Mouse (Mus musculus): ENCODE measurements around the gene Ccdc103. TPM values are rescaled to one million over a fixed set of nuclear protein-coding genes. Genes with fewer than 3 reads are reported as not detected.

Ccdc103 gene
- not detected for polyA plus RNA-seq (2017; shearing (Covaris generic))

GRCm38 (mm10) chr11:102880585-102881313 lies at the start of gene Ccdc103, which contains the start of gene Eftud2:
Ccdc103 (plus strand) TSS chr11:102881204.
Eftud2 (minus strand) TSS chr11:102880985.

GRCm38 (mm10) chr11:102835549-102835948 lies 45.5 kb upstream of the Ccdc103 start, which contains the start of gene Higd1b:
Higd1b (plus strand) TSS chr11:102835849.

GRCm38 (mm10) chr11:102884616-102885219 lies 3.7 kb downstream of the Ccdc103 start, which contains the start of gene Fam187a:
Fam187a (plus strand) TSS chr11:102885169.

GRCm38 (mm10) chr11:102900763-102901162 lies 19.8 kb downstream of the Ccdc103 start, which contains the start of gene Gfap:
Gfap (minus strand) TSS chr11:102900912.

GRCm38 (mm10) chr11:102924557-102925350 lies 43.8 kb downstream of the Ccdc103 start, which contains the start of gene Kif18b:
Kif18b (minus strand) TSS chr11:102925124.

Other genes starting within 250 kb of the Ccdc103 start
- not detected for gene Meioc, start 217.5 kb upstream of the Ccdc103 start, polyA plus RNA-seq (2017; shearing (Covaris generic))
- 31.9 TPM for gene Ccdc43, start 183.4 kb upstream of the Ccdc103 start, polyA plus RNA-seq (2017; shearing (Covaris generic))
- gene Adam11, start 119.8 kb upstream of the Ccdc103 start, polyA plus RNA-seq (2017; shearing (Covaris generic)), result not detected
- 0.16 TPM for gene Gjc1, start 61.5 kb upstream of the Ccdc103 start, polyA plus RNA-seq (2017; shearing (Covaris generic))
- gene Higd1b, start 45.4 kb upstream of the Ccdc103 start, polyA plus RNA-seq (2017; shearing (Covaris generic)), result not detected
- gene Eftud2, start 219 bp upstream of the Ccdc103 start, polyA plus RNA-seq (2017; shearing (Covaris generic)), result 111 TPM
- not detected for gene Fam187a, start 4.0 kb downstream of the Ccdc103 start, polyA plus RNA-seq (2017; shearing (Covaris generic))
- gene Gfap, start 19.7 kb downstream of the Ccdc103 start, polyA plus RNA-seq (2017; shearing (Covaris generic)), result not detected
- 0.84 TPM for gene Kif18b, start 43.9 kb downstream of the Ccdc103 start, polyA plus RNA-seq (2017; shearing (Covaris generic))
- not detected for gene C1ql1, start 65.5 kb downstream of the Ccdc103 start, polyA plus RNA-seq (2017; shearing (Covaris generic))
- 66.1 TPM for gene Nmt1, start 147.0 kb downstream of the Ccdc103 start, polyA plus RNA-seq (2017; shearing (Covaris generic))
- 8.9 TPM for gene Dcakd, start 147.1 kb downstream of the Ccdc103 start, polyA plus RNA-seq (2017; shearing (Covaris generic))
- 0.99 TPM for gene Plcd3, start 220.5 kb downstream of the Ccdc103 start, polyA plus RNA-seq (2017; shearing (Covaris generic))
- 39.0 TPM for gene Acbd4, start 220.5 kb downstream of the Ccdc103 start, polyA plus RNA-seq (2017; shearing (Covaris generic))
- 10.8 TPM for gene Hexim1, start 235.0 kb downstream of the Ccdc103 start, polyA plus RNA-seq (2017; shearing (Covaris generic))

Measured in effector memory CD4-positive, alpha-beta T cell, adult 5 months (primary cell).